Mouse (Mus musculus): ENCODE results near the gene Fuca1.

Fuca1 gene

GRCm38 (mm10) chr4:135889146-135889883 lies 31.2 kb upstream of the Fuca1 start:
- no peak for DNase-seq (ENCODE audit: low spot score in 2 of 2)

GRCm38 (mm10) chr4:135889884-135890283 lies 30.7 kb upstream of the Fuca1 start:
- DNase-seq (ENCODE audit: low spot score in 2 of 2) = peak; percentile 61 to 62

- no peak for DNase-seq (ENCODE audit: low spot score in 2 of 2)
These were observed 29.0 kb upstream of the Fuca1 start for GRCm38 (mm10) chr4:135891539-135891938.

- DNase-seq (ENCODE audit: low spot score in 2 of 2) = no peak
These were observed 27.7 kb upstream of the Fuca1 start for GRCm38 (mm10) chr4:135892884-135893283.

- DNase-seq (ENCODE audit: low spot score in 2 of 2) = no peak
These were observed 25.4 kb upstream of the Fuca1 start, which contains the start of gene Cnr2 for GRCm38 (mm10) chr4:135895071-135895571. TSS of gene Cnr2 (plus strand) at chr4:135895394.

- DNase-seq (ENCODE audit: low spot score in 2 of 2) = no peak
These were observed 24.4 kb upstream of the Fuca1 start for GRCm38 (mm10) chr4:135896157-135896556.

- DNase-seq (ENCODE audit: low spot score in 2 of 2) = no peak
These were observed 22.0 kb upstream of the Fuca1 start for GRCm38 (mm10) chr4:135898380-135899049.

- DNase-seq (ENCODE audit: low spot score in 2 of 2) = no peak
These were observed 21.5 kb upstream of the Fuca1 start for GRCm38 (mm10) chr4:135899050-135899448.

- DNase-seq (ENCODE audit: low spot score in 2 of 2) = no peak
These were observed 20.5 kb upstream of the Fuca1 start for GRCm38 (mm10) chr4:135900008-135900407.

GRCm38 (mm10) chr4:135902606-135903242 lies 17.8 kb upstream of the Fuca1 start:
- no peak for DNase-seq (ENCODE audit: low spot score in 2 of 2)

- no peak for DNase-seq (ENCODE audit: low spot score in 2 of 2)
These were observed 15.7 kb upstream of the Fuca1 start for GRCm38 (mm10) chr4:135904810-135905209.

GRCm38 (mm10) chr4:135906633-135907032 lies 13.9 kb upstream of the Fuca1 start:
- no peak for DNase-seq (ENCODE audit: low spot score in 2 of 2)

GRCm38 (mm10) chr4:135909326-135910066 lies 11.0 kb upstream of the Fuca1 start:
- DNase-seq (ENCODE audit: low spot score in 2 of 2) = no peak

GRCm38 (mm10) chr4:135911531-135911930 lies 9.0 kb upstream of the Fuca1 start:
- DNase-seq (ENCODE audit: low spot score in 2 of 2) = no peak

- DNase-seq (ENCODE audit: low spot score in 2 of 2) = no peak
These were observed 8.4 kb upstream of the Fuca1 start for GRCm38 (mm10) chr4:135912164-135912563.

GRCm38 (mm10) chr4:135912835-135913234 lies 7.7 kb upstream of the Fuca1 start:
- no peak for DNase-seq (ENCODE audit: low spot score in 2 of 2)

- DNase-seq (ENCODE audit: low spot score in 2 of 2) = no peak
These were observed 7.1 kb upstream of the Fuca1 start for GRCm38 (mm10) chr4:135913433-135913832.

- peak in 1 of 2 experiments; percentile 21 for DNase-seq (ENCODE audit: low spot score in 2 of 2)
These were observed 1.8 kb upstream of the Fuca1 start for GRCm38 (mm10) chr4:135918635-135919279.

- no peak for DNase-seq (ENCODE audit: low spot score in 2 of 2)
These were observed 1.3 kb upstream of the Fuca1 start for GRCm38 (mm10) chr4:135919280-135919639.

GRCm38 (mm10) chr4:135921257-135922120 lies 954 bp downstream of the Fuca1 start:
- peak; percentile 53 for DNase-seq (ENCODE audit: low spot score in 2 of 2)
